Mouse (Mus musculus): Measurements from ENCODE around the gene Vmn1r15. TPM values are rescaled to one million over a fixed set of nuclear protein-coding genes. Genes with fewer than 3 reads are reported as not detected.

Vmn1r15 gene
- total RNA-seq (2021): not detected
- long read RNA-seq, experiment 1: 0 reads
- long read RNA-seq, experiment 2: 0 reads

GRCm38 (mm10) chr6:57257652-57258051, at the start of gene Vmn1r15:
Vmn1r15 (plus strand) TSS chr6:57257952.
- TF ChIP-seq CTCF (IDR thresholded peaks at IDR 0.05): no peak
- no peak within 1 kb of the TSS for H3K27ac ChIP-seq
- no peak for DNase-seq
- no peak within 1 kb of the TSS for H3K4me3 ChIP-seq
- intact Hi-C loops (cut with DNase I): no loop called here

- intact Hi-C loops (cut with DNase I): no loop called here
- no peak for TF ChIP-seq CTCF (IDR thresholded peaks at IDR 0.05)
- H3K27ac ChIP-seq: no peak within 1 kb of the TSS
- no peak for DNase-seq
- no peak within 1 kb of the TSS for H3K4me3 ChIP-seq
Measured at GRCm38 (mm10) chr6:57231386-57231785, 26.4 kb upstream of the Vmn1r15 start, which contains the start of gene Vmn1r14. Vmn1r14 (plus strand) TSS chr6:57231686.

- DNase-seq: no peak
- intact Hi-C loops (cut with DNase I): no loop called here
- no peak overlapping the region for H3K27ac ChIP-seq
- TF ChIP-seq CTCF (IDR thresholded peaks at IDR 0.05): no peak
- H3K4me3 ChIP-seq: no peak overlapping the region
Measured at GRCm38 (mm10) chr6:57260990-57261389, 3.2 kb downstream of the Vmn1r15 start.

- intact Hi-C loops (cut with DNase I): no loop called here
- no peak for TF ChIP-seq CTCF (IDR thresholded peaks at IDR 0.05)
- H3K4me3 ChIP-seq: no peak overlapping the region
- H3K27ac ChIP-seq: no peak overlapping the region
- DNase-seq: no peak
Measured at GRCm38 (mm10) chr6:57271881-57272280, 14.1 kb downstream of the Vmn1r15 start.

GRCm38 (mm10) chr6:57272517-57272916, 14.8 kb downstream of the Vmn1r15 start:
- no peak for TF ChIP-seq CTCF (IDR thresholded peaks at IDR 0.05)
- H3K27ac ChIP-seq: no peak overlapping the region

GRCm38 (mm10) chr6:57278952-57279351, 21.2 kb downstream of the Vmn1r15 start:
- no peak overlapping the region for H3K4me3 ChIP-seq
- TF ChIP-seq CTCF (IDR thresholded peaks at IDR 0.05): no peak
- intact Hi-C loops (cut with DNase I): no loop called here
- no peak for DNase-seq
- no peak overlapping the region for H3K27ac ChIP-seq

More at GRCm38 (mm10) chr6:57272517-57272916, 14.8 kb downstream of the Vmn1r15 start:
- H3K4me3 ChIP-seq: no peak overlapping the region
- intact Hi-C loops (cut with DNase I): no loop called here
- no peak for DNase-seq

Other genes with a start within 250 kb of the Vmn1r15 start
- gene Vmn1r7, start 232.6 kb upstream of the Vmn1r15 start, total RNA-seq (2021): not detected
- not detected for gene Vmn1r8, start 225.7 kb upstream of the Vmn1r15 start, total RNA-seq (2021)
- gene Vmn1r9, start 191.2 kb upstream of the Vmn1r15 start, total RNA-seq (2021): not detected
- not detected for gene Vmn1r10, start 148.5 kb upstream of the Vmn1r15 start, total RNA-seq (2021)
- gene Vmn1r11, start 124.5 kb upstream of the Vmn1r15 start, total RNA-seq (2021): not detected
- gene Vmn1r12, start 101.0 kb upstream of the Vmn1r15 start, total RNA-seq (2021): not detected
- not detected for gene Vmn1r13, start 54.7 kb upstream of the Vmn1r15 start, total RNA-seq (2021)
- gene Vmn1r14, start 26.3 kb upstream of the Vmn1r15 start, total RNA-seq (2021): not detected
- gene Vmn1r16, start 71.5 kb downstream of the Vmn1r15 start, total RNA-seq (2021): not detected
- gene Vmn1r17, start 105.8 kb downstream of the Vmn1r15 start, total RNA-seq (2021): not detected
- not detected for gene Vmn1r18, start 137.8 kb downstream of the Vmn1r15 start, total RNA-seq (2021)
- gene Vmn1r19, start 145.8 kb downstream of the Vmn1r15 start, total RNA-seq (2021): not detected
- gene Vmn1r20, start 171.0 kb downstream of the Vmn1r15 start, total RNA-seq (2021): not detected